Mouse (Mus musculus) G1E (cell line): ENCODE measurements around the gene 1810010H24Rik. TPM values are rescaled to one million over a fixed set of nuclear protein-coding genes. Genes with fewer than 3 reads are reported as not detected.
A peak's percentile ranks its signal among the peaks of the same experiment; 100 is the strongest.
"Not testable (repeated sequence)": the region's sequence is repeated elsewhere in the genome, so short reads cannot be mapped to it uniquely, and the experiment has no call there.

Experiments used
- ATAC-seq: 2 replicates; pipeline ENCODE4 v1.8.0; 2016; ENCODE audit warnings: mild to moderate bottlenecking; ENCODE audit not compliant: insufficient number of reproducible peaks, poor library complexity, low FRiP score, severe bottlenecking; ENCODE audit errors: extremely low read depth
- DNase-seq: peaks from one replicate; pipeline ENCODE4 v3.0.0; 2012; ENCODE audit warnings: low spot score
- H3K27me3 ChIP-seq: 2 replicates; pipeline ENCODE4 v1.6.1; 2012; ENCODE audit warnings: mild to moderate bottlenecking, low read length, inconsistent platforms; ENCODE audit not compliant: insufficient read depth
- H3K36me3 ChIP-seq: replicated peaks from 2 replicates; pipeline ENCODE3; 2012; ENCODE audit warnings: mild to moderate bottlenecking, inconsistent platforms
- H3K4me1 ChIP-seq: 2 replicates; pipeline ENCODE4 v1.6.1; 2012; ENCODE audit warnings: low read depth, low read length, inconsistent platforms, mixed read lengths; ENCODE audit not compliant: insufficient read depth
- H3K4me3 ChIP-seq: 2 replicates; pipeline ENCODE4 v1.5.1; 2012; ENCODE audit warnings: low read depth, mild to moderate bottlenecking, inconsistent platforms, low read length, moderate library complexity, mixed read lengths
- H3K9me3 ChIP-seq: replicated peaks from 2 replicates; pipeline ENCODE4 v1.6.1; 2012; ENCODE audit warnings: inconsistent platforms
- CTCF ChIP-seq: IDR thresholded peaks from 2 replicates; pipeline ENCODE4 v1.5.1; 2012; ENCODE audit warnings: low read depth, low read length, inconsistent platforms, mixed read lengths
- GATA1 ChIP-seq: IDR thresholded peaks from 2 replicates; pipeline ENCODE4 v1.6.1; 2012; ENCODE audit warnings: borderline replicate concordance, low read length, inconsistent platforms, mixed read lengths
- GATA2 ChIP-seq: IDR thresholded peaks from 2 replicates; pipeline ENCODE4 v1.6.1; 2012; ENCODE audit warnings: low read depth, low read length, inconsistent platforms, borderline replicate concordance
- POLR2AphosphoS5 ChIP-seq: IDR thresholded peaks from 2 replicates; pipeline ENCODE4 v1.6.1; 2012; ENCODE audit warnings: low read depth, low read length, inconsistent platforms; ENCODE audit not compliant: insufficient replicate concordance
- TAL1 ChIP-seq: conservative IDR thresholded peaks from 2 replicates; pipeline ENCODE4 v1.6.1; 2012; ENCODE audit warnings: low read depth, low read length, inconsistent platforms, mixed read lengths
- polyA plus RNA-seq: library from polyadenylated mRNA; stranded (reverse); fragments of >175 nt; gene quantifications from 2 replicates; pipeline ENCODE4 v1.2.3, GENCODE M21; 2012
- total RNA-seq, 2 experiments: library from RNA; stranded (forward) in 1 of 2; stranded (reverse) in 1 of 2; fragments of 200-1000 nt in 1 of 2; fragments of >200 nt in 1 of 2; fragmentation: Nextera tagmentation in 1 of 2; gene quantifications; 2 replicates each; pipeline ENCODE4 v1.2.3; 2014 to 2017

Gene 1810010H24Rik
- total and polyA plus RNA-seq, 3 experiments: 0.62 to 2.6 (median 0.87) TPM

GRCm38 (mm10) chr11:106987384-106987783, 38.1 kb upstream of the 1810010H24Rik start:
- no peaks in the 10 kb centered on the region for H3K27me3 ChIP-seq
- DNase-seq (no peak), ATAC-seq (no peak)
- no peaks in the 10 kb centered on the region for H3K9me3 ChIP-seq
- H3K4me1 ChIP-seq: peaks cover 2% of the 10 kb centered on the region; the same call in 1 of the 2 replicates
- peaks cover 80% of the 10 kb centered on the region for H3K36me3 ChIP-seq
- no peak overlapping the region for H3K4me3 ChIP-seq
- TF ChIP-seq CTCF: no peak
- TF ChIP-seq POLR2AphosphoS5: no peak
- no peak for TF ChIP-seq GATA2
- no peak for TF ChIP-seq GATA1
- TF ChIP-seq TAL1: no peak

GRCm38 (mm10) chr11:106994246-106995085, 31.0 kb upstream of the 1810010H24Rik start:
- no peak for TF ChIP-seq TAL1
- no peak for TF ChIP-seq POLR2AphosphoS5
- no peak for TF ChIP-seq GATA2
- no peak for TF ChIP-seq GATA1
- TF ChIP-seq CTCF: no peak
- H3K9me3 ChIP-seq: no peaks in the 10 kb centered on the region
- H3K4me1 ChIP-seq: peaks cover 35% of the 10 kb centered on the region
- DNase-seq (peak; percentile 15), ATAC-seq (no peak)
- H3K36me3 ChIP-seq: peaks cover 81% of the 10 kb centered on the region
- no peaks in the 10 kb centered on the region for H3K27me3 ChIP-seq
- no peak overlapping the region for H3K4me3 ChIP-seq

GRCm38 (mm10) chr11:106996492-106996891, 29.0 kb upstream of the 1810010H24Rik start:
- not testable (repeated sequence) for H3K27me3 ChIP-seq, H3K4me3 ChIP-seq, ATAC-seq, H3K9me3 ChIP-seq, DNase-seq
- peaks cover 62% of the 10 kb centered on the region for H3K36me3 ChIP-seq
- peaks cover 37% of the 10 kb centered on the region for H3K4me1 ChIP-seq

- no peak for TF ChIP-seq TAL1
- TF ChIP-seq GATA2: no peak
- TF ChIP-seq GATA1: no peak
- TF ChIP-seq POLR2AphosphoS5: no peak
- TF ChIP-seq CTCF: no peak
- Histone ChIP-seq H3K4me1 (peaks cover 34% of the 10 kb centered on the region), H3K9me3 (no peaks in the 10 kb centered on the region), H3K4me3 (peak overlapping the region; percentile 98), H3K36me3 (peaks cover 48% of the 10 kb centered on the region), H3K27me3 (no peaks in the 10 kb centered on the region)
- DNase-seq: no peak
- ATAC-seq: no peak
These were observed 27.5 kb upstream of the 1810010H24Rik start for GRCm38 (mm10) chr11:106997976-106998375.

- DNase-seq (peak; percentile 16), ATAC-seq (no peak)
- no peaks in the 10 kb centered on the region for H3K9me3 ChIP-seq
- peaks cover 41% of the 10 kb centered on the region for H3K36me3 ChIP-seq
- TF ChIP-seq TAL1 (no peak), GATA2 (no peak), GATA1 (no peak), POLR2AphosphoS5 (no peak), CTCF (no peak)
- H3K4me1 ChIP-seq: peaks cover 34% of the 10 kb centered on the region
- H3K27me3 ChIP-seq: 0 out of 2 replicates have a peak, but pooled peaks cover 1% of the 10 kb centered on the region
- peak overlapping the region; percentile 98 for H3K4me3 ChIP-seq
These were observed 26.8 kb upstream of the 1810010H24Rik start for GRCm38 (mm10) chr11:106998651-106999150.

- Histone ChIP-seq H3K4me3 (peak within 1 kb of the TSS; percentile 98), H3K9me3 (no peaks in the 10 kb centered on the region), H3K4me1 (peaks cover 29% of the 10 kb centered on the region), H3K27me3 (0 out of 2 replicates have a peak, but pooled peaks cover 2% of the 10 kb centered on the region), H3K36me3 (peaks cover 35% of the 10 kb centered on the region)
- TF ChIP-seq TAL1 (no peak), POLR2AphosphoS5 (no peak), CTCF (no peak), GATA1 (no peak), GATA2 (no peak)
- DNase-seq (peak; percentile 91), ATAC-seq (peak; percentile 80)
These were observed 26.1 kb upstream of the 1810010H24Rik start, which contains the start of gene Kpna2 for GRCm38 (mm10) chr11:106999151-106999948. TSS of gene Kpna2 (minus strand) at chr11:106999541.
